Mouse (Mus musculus): ENCODE measurements around the gene Krt6b.
"Not testable (repeated sequence)": the region's sequence is repeated elsewhere in the genome, so short reads cannot be mapped to it uniquely, and the experiment has no call there.

The Krt6b gene

DNA sequence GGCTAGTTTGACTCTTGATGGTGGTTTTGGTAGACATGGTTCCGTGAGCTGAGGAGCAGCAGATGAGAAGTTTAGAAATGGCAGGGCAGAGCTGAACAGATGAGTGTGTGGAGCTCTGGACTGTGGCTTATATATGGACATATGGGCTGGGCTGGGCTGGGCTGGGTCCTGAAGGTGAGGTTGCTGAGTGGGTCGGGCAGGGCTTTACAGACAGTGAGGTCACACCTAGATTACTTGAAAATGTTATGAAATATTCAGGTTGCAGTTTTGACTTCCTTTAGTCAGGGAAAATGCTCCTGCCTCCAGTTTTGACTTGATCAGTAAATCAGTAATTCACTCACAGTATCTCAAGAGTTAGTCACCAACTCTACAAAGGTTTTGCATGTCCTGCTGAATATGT is at the start of gene Krt6b:
Krt6b (minus strand) TSS at position 101 of the 400 bp plus-strand sequence.
- DNase-seq (ENCODE audit: low read depth, low spot score): no peak

DNA sequence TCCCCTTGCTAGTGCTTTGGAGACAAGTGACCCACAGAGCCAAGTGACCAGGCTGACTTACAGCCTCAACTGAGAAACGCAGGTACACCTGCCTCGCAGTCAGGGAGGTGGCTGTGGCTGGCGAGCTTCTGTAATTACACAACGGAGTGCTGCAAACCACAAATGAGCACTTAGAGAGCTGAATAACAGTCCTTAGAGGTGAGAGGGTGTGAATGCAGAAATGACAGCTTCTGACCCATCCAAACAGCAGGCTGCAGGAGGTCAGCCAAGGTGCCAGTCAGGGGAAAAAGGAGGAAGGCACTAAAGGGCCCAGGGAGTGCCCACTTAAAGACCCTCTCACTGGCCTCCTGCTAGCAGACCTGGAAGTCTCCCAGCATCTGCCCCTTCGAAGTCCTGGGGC is 44.6 kb upstream of the Krt6b start:
- DNase-seq (ENCODE audit: low read depth, low spot score): no peak

DNA sequence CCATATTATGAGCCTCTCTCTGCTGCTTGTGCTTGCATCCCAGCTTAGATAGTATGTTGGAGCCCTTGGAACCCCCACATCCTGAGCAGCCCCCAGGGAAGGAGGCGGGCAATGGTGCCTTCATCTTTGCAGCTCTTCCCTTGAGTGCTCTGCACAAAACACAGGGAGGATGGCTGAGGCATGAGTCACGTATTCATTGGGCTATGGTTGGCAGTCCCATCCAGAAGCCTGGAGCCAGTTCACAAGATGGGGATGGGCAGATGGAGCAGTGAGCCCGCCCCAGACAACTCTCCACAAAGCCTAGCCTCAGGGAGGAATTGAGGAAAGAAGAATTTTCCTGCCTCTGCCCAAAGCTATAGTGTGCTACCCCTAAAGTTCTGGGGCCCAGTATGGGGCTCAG is 35.7 kb upstream of the Krt6b start:
- no peak for DNase-seq (ENCODE audit: low read depth, low spot score)

DNA sequence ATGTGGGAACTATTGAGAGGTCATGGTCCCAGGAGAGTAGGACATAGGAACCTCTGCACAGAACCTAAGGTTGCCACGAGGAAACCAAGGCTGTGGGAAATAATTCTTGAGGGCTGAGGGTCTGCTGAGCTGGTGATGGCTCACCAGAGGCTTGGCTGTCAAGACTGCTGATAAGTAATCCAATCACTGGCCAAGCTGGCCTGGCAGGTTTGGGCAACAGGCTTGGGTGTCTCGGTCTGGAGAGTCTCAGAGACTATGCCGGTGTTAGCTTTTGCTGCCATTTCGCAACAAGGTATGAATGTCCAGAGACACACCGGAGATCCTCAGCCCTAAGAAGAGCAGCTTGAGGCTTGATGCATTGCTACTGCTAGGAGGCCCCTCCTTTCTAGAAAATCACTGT is 34.3 kb upstream of the Krt6b start:
- no peak for DNase-seq (ENCODE audit: low read depth, low spot score)

DNA sequence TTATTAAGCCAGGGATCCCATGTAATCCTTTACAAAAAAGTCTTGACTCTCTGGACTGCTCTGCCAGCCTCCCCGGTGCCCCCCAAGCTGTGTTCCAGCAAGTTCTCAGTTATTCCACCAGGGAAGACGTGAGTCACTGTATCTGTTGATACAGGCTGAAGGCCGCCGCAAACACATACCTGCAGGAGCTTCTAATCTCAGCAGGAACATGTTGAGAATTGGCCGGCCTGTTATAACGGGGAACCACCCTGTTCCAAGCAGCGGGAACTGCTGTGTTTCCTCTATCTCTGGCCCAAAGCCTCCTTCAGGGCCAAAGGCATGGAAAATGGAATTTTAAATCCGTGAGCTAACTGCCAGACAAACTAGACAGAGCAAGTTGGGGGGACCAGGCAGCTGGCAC is 33.6 kb upstream of the Krt6b start:
- no peak for DNase-seq (ENCODE audit: low read depth, low spot score)

DNA sequence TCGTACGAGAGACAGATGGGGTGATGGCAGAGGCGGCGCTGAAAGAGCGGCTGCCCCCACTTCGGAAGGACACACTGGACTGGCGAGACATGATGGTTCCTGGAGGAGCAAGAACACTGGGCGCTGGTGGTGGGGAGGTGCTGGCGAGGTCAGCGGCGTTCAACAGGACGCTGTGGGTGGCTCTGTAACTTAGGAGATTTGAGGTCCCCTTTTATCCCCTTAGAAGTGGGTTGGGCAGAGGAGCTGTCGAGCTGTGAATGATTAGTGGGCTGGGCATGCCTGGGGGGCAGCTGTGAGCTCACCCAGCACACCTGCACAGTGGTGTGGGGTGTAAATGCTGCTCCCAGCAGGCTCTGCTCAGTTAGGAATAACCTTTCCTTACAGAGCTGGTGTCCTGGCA is 32.6 kb upstream of the Krt6b start, which contains the start of gene Krt5:
Krt5 (minus strand) TSS at position 179 of the 400 bp plus-strand sequence.
- DNase-seq (ENCODE audit: low read depth, low spot score): no peak

DNA sequence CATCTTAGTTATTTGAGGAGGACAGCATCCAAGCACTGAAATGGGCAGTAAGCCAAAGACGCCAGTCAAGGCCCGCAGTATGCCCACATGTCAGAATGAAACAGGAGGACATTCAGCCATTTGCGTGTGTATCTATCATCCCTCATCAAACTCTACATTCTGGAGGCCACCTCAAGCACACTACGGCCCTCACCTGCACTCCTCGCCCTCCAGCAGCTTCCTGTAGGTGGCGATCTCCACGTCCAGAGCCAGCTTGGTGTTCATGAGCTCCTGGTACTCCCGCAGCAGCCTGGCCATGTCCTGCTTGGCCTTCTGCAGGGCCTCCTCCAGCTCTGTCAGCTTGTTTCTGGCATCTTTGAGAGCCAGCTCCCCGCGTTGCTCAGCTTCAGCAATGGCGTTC is 28.6 kb upstream of the Krt6b start:
- DNase-seq (ENCODE audit: low read depth, low spot score): no peak

DNA sequence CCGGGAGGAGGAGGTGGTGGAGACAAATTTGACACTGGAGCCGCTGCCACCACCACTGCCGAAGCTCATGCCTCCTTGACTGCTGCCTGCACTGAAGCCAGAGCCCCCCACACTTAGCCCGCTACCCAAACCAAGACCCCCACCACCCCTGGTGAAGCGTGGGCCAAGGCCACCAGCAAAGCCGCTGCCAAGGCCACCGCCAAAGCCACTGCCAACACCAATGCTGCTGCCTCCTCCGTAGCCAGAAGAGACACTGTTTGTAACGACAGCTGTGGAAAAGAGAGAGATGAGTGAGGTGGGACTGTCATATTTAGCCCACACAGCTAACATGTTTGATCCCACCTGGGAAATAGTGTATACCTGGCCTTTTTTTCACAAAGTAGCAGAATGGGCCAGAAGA is 27.4 kb upstream of the Krt6b start:
- DNase-seq (ENCODE audit: low read depth, low spot score): no peak

DNA sequence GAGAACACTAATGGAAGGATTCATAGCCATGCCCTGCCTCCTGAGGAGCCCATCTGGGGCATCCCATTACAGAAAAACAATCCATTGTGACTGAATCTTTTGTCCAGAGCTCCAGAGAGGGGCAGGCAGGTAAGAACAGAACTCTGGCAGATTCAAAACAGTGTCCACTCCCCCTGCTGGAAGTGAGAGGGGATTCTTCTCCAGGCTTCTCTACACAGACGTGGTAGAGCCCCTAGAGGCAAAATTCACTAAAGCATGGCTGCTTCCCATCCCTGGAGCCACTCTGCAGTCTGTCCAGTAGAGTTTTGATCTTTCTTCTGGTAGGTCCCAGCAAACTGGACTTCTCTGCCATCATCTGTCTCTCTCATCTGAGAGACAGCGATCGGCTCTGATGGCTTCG is 24.0 kb upstream of the Krt6b start:
- DNase-seq (ENCODE audit: low read depth, low spot score): no peak

DNA sequence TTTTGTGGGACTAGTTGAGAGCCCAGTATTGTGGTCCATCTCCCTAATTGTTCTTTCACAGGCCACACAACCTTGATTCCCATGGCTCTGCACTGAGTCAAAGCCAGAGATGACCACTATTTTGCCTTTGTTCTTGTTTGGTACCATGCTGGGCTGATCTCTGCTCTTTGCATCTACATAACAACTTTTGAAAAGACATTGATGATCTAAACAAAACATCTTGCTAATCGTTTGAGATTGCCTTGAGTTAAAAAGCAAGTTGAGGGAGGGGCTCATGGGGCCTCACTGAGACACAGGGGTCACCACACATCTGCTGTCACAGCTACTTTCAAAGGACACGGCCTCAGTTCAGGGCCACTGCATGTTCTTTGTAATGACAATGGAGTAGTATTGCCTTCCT is 22.3 kb upstream of the Krt6b start:
- no peak for DNase-seq (ENCODE audit: low read depth, low spot score)

DNA sequence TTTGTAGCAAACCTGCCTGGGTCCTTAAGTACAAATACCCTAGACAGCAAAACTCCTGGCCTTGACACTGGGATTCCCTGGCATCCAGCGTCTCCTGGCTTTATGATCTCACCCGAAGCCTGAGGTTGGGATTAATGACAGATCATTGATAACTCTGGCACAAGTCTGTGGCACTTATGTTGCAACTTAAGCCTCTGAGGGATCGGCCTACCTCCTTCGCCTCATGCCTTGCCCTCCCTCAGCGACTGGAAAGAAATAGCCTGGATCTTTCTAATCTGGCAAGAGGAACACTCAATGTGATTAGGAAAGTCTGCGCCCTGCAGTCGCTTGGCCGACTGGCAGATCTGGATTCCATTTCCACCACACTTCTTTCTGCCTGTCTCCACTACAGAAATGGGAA is 19.8 kb upstream of the Krt6b start:
- DNase-seq (ENCODE audit: low read depth, low spot score): no peak

DNA sequence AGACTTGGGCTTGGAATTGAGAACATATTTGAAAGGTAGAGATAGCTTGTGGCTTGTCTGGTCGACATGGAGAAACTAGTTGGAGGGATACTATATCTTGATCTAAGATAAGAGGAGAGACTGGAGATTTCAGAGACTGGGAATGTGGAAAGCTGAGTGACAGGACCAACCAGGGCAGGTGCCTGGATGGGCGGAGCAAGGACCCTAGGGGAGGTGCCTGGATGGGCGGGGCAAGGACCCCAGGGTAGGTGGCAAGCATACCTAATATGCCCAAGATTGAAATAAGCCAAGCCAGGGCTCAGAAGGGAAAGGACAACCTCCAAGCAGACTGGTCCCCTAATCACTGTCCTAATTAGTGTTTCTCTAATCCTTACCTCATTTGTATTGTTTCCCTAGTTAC is 19.1 kb upstream of the Krt6b start:
- DNase-seq (ENCODE audit: low read depth, low spot score): no peak

DNA sequence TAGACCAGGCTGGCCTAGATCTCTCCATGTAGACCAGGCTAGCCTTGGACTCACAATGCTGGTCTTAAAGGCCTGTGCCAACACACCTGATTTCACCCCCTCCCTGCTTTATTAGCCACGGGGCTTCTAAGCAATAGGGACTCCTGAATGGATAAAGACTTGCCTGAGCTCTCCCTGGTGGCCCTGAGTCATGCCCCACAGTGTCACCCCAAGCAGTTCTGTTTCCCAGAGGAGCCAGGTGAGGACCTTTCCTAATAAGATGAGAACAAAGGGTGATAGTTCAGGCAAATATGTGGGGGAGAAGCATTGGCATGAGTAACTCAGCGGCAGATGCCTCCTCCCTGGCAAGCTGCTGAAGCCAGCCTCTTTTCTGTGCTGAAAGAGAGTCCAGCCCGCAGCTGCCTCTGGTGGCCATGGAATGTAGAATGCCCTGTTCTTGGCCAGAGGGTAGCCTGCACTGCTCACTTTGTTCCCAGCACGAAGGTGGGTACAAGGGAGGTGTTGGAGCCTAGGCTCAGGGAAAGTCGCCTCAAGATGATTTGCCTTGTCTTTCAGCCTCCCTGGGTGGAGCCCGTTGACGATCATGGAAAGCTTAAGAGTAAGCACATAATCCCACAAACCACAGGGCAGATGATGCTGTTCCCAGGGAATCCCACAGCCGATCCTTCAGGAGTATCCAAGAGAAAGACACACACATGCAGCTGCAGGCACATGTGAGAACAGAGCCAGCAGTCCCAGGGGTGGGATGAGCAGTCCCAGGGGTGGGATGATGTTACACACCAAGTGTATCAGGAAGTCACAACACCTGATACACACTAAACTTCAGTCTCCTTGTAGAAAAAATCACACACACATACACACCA is 17.5 kb upstream of the Krt6b start:
- no peak for DNase-seq (ENCODE audit: low read depth, low spot score)

DNA sequence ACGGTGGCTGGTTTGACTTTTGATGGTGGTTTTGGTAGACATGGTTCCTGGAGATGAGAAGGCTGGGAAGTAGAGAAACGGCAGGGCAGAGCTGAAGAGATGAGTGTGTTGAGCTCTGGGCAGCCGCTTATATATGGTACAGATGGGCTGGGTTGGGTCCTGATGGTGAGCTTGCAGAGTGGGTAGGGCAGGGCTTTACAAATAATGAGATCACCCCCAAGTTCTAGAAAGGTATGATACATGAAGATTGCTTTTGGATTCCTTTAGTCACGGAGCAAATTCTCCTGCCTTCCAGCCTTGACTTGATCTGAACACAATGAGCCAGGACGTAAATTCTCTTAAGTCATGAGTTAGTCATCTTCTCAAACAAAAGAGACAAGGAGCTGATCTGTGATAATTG is 14.1 kb upstream of the Krt6b start, which contains the start of gene Krt6a:
Krt6a (minus strand) TSS at position 101 of the 400 bp plus-strand sequence.
- no peak for DNase-seq (ENCODE audit: low read depth, low spot score)

DNA sequence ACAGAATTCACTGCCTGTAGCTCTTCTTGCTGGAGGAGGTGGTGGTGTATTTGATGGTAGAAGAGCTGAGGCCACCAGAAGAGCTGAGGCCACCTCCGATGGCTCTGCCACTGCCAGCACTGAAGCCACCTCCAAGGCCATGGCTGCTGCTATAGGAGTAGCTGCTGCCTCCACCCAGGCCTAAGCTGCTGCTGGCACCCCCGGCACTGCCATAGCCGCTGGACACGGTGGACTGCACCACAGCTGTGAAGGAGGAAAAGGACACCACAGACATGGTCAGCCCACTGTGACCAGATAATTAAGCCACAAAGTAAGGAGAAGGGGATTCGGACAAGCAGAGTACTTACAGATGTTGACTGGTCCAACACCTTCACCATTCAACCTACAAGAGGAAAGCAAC is 10.4 kb upstream of the Krt6b start:
- DNase-seq (ENCODE audit: low read depth, low spot score): not testable (repeated sequence)

DNA sequence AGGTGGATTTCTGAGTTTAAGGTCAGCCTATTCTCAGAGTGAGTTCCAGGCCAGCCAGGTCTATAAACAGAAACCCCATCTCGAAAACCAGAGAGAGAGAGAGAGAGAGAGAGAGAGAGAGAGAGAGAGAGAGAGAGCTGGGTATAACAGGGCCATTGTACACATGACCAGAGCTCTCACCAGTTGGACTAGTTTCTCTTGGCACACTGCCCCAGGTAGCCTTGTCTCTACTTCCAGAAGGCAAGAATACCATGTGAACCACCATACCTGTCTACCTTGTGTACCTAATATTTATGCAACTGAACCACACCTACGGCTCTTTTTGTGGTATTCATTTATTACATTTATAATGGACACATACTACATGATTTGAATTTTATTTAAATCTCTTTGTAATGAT is 8.1 kb upstream of the Krt6b start:
- no peak for DNase-seq (ENCODE audit: low read depth, low spot score)

DNA sequence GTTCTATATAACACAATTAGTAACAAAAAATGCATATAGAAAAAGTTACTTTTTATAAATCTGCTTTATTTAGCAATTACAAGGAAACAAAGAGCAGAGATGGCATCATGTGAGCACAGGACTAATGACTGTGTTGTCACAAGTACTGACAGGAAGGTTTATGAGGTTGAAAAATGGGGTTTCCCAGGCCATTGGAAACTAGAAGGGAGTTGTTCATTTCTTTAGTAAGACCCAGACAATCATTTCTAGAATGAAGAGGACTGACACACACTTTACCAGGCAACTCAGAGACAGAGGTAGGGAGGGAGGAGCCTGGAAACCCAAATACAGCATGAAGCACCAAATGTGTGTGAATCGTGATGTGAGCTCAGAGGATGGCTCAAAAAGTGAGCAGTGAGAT is 4.1 kb downstream of the Krt6b start:
- no peak for DNase-seq (ENCODE audit: low read depth, low spot score)

DNA sequence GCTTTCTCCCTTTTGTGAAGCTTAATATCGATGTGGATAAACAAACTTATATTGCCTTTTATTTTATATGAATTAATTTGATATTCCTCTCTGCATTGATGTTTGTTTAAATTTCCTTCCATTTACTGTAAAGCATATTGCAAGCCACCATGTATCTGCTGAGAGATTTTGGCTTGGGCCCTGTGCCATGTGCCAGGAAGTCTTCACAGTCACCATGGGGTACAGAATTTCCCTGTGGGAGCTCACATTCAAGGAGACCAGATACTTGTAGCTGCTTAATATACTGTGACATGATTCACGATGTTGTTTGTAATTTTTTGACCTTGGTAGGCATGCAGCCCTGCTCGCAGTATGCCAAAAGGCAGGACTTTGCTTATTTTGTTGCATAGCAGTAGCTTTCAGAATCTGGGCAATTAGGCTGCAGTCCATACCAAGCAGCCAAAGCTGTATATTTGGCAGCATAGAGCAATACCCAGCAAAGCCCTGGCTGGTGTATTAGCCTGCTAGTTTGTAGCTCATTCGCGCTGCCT is 27.3 kb downstream of the Krt6b start:
- no peak for DNase-seq (ENCODE audit: low read depth, low spot score)

DNA sequence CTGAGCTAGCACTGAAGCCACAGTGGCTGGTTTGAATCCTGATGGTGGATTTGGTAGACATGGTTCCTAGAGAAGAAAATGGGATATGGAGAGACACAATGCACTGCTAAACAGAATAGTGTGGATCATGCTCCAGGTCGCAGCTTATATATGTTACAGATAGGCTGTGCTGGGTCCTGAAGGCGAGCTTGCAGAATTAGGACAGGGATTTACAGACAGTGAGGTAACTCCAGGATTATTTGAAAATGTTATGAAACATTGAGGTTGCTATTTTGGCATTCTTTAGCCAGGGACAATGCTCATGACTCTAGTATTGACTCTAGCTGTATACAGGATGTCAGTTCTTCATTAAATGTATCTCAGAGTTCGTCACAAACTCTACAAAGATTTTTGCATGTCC is 32.8 kb downstream of the Krt6b start, which contains the start of gene Gm5478:
Gm5478 (minus strand) TSS at position 101 of the 400 bp plus-strand sequence.
- no peak for DNase-seq (ENCODE audit: low read depth, low spot score)

DNA sequence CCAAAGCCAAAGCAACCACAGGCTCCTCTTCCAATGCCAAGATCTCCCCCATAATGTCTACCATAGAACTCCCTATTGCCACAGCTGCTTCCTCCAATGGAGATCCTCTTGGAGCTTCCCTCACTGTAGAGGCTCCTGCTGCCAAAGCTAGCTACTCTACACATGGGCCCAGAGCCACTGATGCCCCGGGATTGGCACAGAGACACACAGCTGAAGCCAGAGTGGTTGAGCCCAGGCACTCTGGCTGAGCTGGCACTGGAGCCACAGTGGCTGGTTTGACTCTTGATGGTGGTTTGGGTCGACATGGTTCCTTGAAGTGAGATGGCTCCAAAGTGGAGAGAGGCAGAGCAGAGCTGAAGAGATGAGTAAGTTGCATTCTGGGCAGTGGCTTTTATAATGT is 52.2 kb downstream of the Krt6b start, which contains the start of gene Gm5414:
Gm5414 (minus strand) TSS at position 305 of the 400 bp plus-strand sequence.
- DNase-seq (ENCODE audit: low read depth, low spot score): no peak

Data from skeletal muscle tissue, adult 2 months (tissue).